Mouse (Mus musculus): ENCODE data around the gene Efcab14. TPM values are rescaled to one million over a fixed set of nuclear protein-coding genes. Genes with fewer than 3 reads are reported as not detected.

Efcab14 gene
- polyA plus RNA-seq, 1 experiment from 2014 or later = 15.3 TPM

- ATAC-seq (ENCODE audit: low FRiP score) = no peak
- Histone ChIP-seq H3K4me3 (replicated peaks) (no peak overlapping the region), H3K4me1 (peaks cover 22% of the 10 kb centered on the region), H3K4me2 (no peak overlapping the region), H3K27ac (replicated peaks) (no peak overlapping the region), H3K36me3 (peaks cover 33% of the 10 kb centered on the region), H3K9me3 (replicated peaks) (no peaks in the 10 kb centered on the region), H3K9ac (replicated peaks) (no peak overlapping the region), H3K27me3 (replicated peaks) (no peaks in the 10 kb centered on the region)
Observed at GRCm38 (mm10) chr4:115742658-115743057, 5.1 kb downstream of the Efcab14 start.

DNA sequence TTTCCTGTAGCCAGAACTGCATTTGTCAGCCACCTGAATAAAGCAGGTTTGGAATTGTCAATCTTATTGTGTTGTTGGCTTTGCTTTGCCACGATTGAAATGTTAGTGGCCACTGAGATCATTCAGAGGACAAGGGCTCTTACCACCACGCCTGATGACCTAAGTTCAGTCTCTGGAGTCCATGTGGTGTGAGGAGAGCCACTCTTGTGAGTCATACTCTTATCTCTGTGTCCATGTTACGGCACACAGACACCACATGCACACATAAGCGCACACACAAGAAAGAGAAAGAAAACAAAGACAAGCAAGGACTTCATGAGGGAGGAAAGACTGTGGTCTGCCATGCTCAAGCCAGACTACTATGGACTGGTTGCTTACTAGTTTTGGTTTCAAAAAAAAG, 5.6 kb downstream of the Efcab14 start:
- no peak overlapping the region for H3K27ac ChIP-seq (replicated peaks)
- H3K27me3 ChIP-seq (replicated peaks) = no peaks in the 10 kb centered on the region
- no peak overlapping the region for H3K9ac ChIP-seq (replicated peaks)
- H3K9me3 ChIP-seq (replicated peaks) = no peaks in the 10 kb centered on the region
- H3K4me1 ChIP-seq = peaks cover 20% of the 10 kb centered on the region
- H3K4me3 ChIP-seq (replicated peaks) = no peak overlapping the region
- no peak overlapping the region for H3K4me2 ChIP-seq
- no peak for ATAC-seq (ENCODE audit: low FRiP score)
- WGBS = 89% methylated on average over 4 of the region's 4 CpGs
- peaks cover 35% of the 10 kb centered on the region for H3K36me3 ChIP-seq

- ATAC-seq (ENCODE audit: low FRiP score) = no peak
- H3K9ac ChIP-seq (replicated peaks) = no peak overlapping the region
- H3K36me3 ChIP-seq = peaks cover 33% of the 10 kb centered on the region
- H3K4me2 ChIP-seq = no peak overlapping the region
- H3K4me3 ChIP-seq (replicated peaks) = no peak overlapping the region
- 8% methylated on average over 1 of the region's 1 CpGs for WGBS
- H3K27me3 ChIP-seq (replicated peaks) = no peaks in the 10 kb centered on the region
- H3K4me1 ChIP-seq = no peaks in the 10 kb centered on the region
- H3K27ac ChIP-seq (replicated peaks) = no peak overlapping the region
- no peaks in the 10 kb centered on the region for H3K9me3 ChIP-seq (replicated peaks)
Observed at GRCm38 (mm10) chr4:115748181-115748580, 10.6 kb downstream of the Efcab14 start.

GRCm38 (mm10) chr4:115749336-115749735, 11.8 kb downstream of the Efcab14 start:
- no peak overlapping the region for H3K27ac ChIP-seq (replicated peaks)
- peaks cover 43% of the 10 kb centered on the region for H3K36me3 ChIP-seq
- no peak overlapping the region for H3K9ac ChIP-seq (replicated peaks)
- H3K9me3 ChIP-seq (replicated peaks) = no peaks in the 10 kb centered on the region
- no peak for ATAC-seq (ENCODE audit: low FRiP score)
- H3K4me1 ChIP-seq = no peaks in the 10 kb centered on the region
- 95% methylated on average over 1 of the region's 1 CpGs for WGBS
- no peaks in the 10 kb centered on the region for H3K27me3 ChIP-seq (replicated peaks)
- no peak overlapping the region for H3K4me3 ChIP-seq (replicated peaks)
- H3K4me2 ChIP-seq = no peak overlapping the region

GRCm38 (mm10) chr4:115754101-115754500, 16.6 kb downstream of the Efcab14 start:
- H3K9ac ChIP-seq (replicated peaks) = no peak overlapping the region
- H3K27me3 ChIP-seq (replicated peaks) = no peaks in the 10 kb centered on the region
- H3K4me2 ChIP-seq = no peak overlapping the region
- no peaks in the 10 kb centered on the region for H3K9me3 ChIP-seq (replicated peaks)
- H3K27ac ChIP-seq (replicated peaks) = no peak overlapping the region
- H3K36me3 ChIP-seq = peaks cover 40% of the 10 kb centered on the region
- WGBS = 93% methylated on average over 3 of the region's 3 CpGs
- no peak overlapping the region for H3K4me3 ChIP-seq (replicated peaks)
- H3K4me1 ChIP-seq = no peaks in the 10 kb centered on the region
- no peak for ATAC-seq (ENCODE audit: low FRiP score)

DNA sequence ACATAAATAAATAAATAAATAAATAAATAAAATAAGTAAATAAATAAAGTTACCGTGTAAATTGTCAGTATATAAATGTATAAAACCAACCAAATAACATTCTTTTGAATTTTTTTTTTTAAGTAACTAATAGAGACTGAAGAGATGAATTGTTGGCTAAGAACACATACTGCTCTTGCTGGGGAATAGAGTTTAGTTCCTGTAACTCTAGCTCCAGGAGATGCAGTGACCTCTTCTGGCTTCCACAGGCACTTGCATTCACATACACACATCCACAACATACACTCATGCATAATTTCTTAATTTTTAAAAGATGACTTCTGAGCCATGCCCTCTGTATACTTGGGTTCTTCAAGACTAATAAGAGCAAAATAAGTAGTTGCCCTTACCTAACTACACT, 17.3 kb downstream of the Efcab14 start:
- no peak overlapping the region for H3K4me2 ChIP-seq
- H3K4me3 ChIP-seq (replicated peaks) = no peak overlapping the region
- no peaks in the 10 kb centered on the region for H3K4me1 ChIP-seq
- WGBS = 100% methylated on average over 1 of the region's 1 CpGs
- ATAC-seq (ENCODE audit: low FRiP score) = no peak
- H3K27me3 ChIP-seq (replicated peaks) = no peaks in the 10 kb centered on the region
- H3K9me3 ChIP-seq (replicated peaks) = no peaks in the 10 kb centered on the region
- H3K36me3 ChIP-seq = peaks cover 38% of the 10 kb centered on the region
- no peak overlapping the region for H3K27ac ChIP-seq (replicated peaks)
- H3K9ac ChIP-seq (replicated peaks) = no peak overlapping the region

DNA sequence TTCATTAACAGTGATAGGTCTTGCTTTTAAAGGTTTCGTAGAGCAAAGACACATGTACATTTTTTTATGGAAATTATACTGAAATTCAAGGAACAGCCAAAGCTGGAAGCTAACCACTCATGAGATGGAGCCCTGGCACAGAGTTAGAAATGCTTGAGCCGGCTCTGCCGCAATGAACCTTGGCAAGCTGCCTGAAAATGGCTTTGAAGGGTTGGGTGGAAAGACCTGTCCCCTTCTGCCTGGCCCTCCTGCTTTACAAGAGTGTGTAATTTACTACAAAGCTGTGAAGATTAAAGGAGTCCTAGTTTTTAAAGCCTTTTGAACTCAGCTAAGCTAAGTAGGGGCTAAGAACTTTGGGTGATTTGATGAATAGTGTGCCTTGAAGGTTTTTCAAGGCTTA, 23.7 kb downstream of the Efcab14 start:
- WGBS = 46% methylated on average over 3 of the region's 3 CpGs
- Histone ChIP-seq H3K27ac (replicated peaks) (no peak overlapping the region), H3K9ac (replicated peaks) (no peak overlapping the region), H3K9me3 (replicated peaks) (no peaks in the 10 kb centered on the region), H3K4me3 (replicated peaks) (no peak overlapping the region), H3K4me1 (no peaks in the 10 kb centered on the region), H3K27me3 (replicated peaks) (no peaks in the 10 kb centered on the region), H3K4me2 (no peak overlapping the region), H3K36me3 (peaks cover 45% of the 10 kb centered on the region)
- ATAC-seq (ENCODE audit: low FRiP score) = no peak

DNA sequence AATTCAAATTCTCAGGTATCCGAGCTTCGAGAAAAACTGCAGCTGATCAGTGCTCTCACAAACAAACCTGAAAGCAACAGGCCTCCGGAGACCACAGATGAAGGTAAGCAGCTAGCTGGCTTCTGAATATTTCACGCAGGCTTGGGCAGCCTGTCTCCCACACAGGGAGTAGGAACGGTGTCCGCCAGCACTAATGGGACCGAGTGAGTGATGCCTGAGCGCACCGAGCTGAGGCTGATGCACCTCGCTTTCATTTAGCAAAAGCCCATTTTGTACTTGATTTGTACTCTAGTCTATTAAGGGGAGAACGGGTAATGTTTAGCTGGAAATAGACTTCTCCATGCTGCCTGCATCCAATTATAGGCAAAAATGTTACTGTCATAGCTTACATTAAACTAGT, 27.0 kb downstream of the Efcab14 start:
- H3K4me2 ChIP-seq = no peak overlapping the region
- H3K4me3 ChIP-seq (replicated peaks) = no peak overlapping the region
- no peak overlapping the region for H3K9ac ChIP-seq (replicated peaks)
- ATAC-seq (ENCODE audit: low FRiP score) = no peak
- no peak overlapping the region for H3K27ac ChIP-seq (replicated peaks)
- H3K9me3 ChIP-seq (replicated peaks) = no peaks in the 10 kb centered on the region
- H3K36me3 ChIP-seq = peaks cover 52% of the 10 kb centered on the region
- no peaks in the 10 kb centered on the region for H3K27me3 ChIP-seq (replicated peaks)
- WGBS = 78% methylated on average over 11 of the region's 11 CpGs
- H3K4me1 ChIP-seq = no peaks in the 10 kb centered on the region

DNA sequence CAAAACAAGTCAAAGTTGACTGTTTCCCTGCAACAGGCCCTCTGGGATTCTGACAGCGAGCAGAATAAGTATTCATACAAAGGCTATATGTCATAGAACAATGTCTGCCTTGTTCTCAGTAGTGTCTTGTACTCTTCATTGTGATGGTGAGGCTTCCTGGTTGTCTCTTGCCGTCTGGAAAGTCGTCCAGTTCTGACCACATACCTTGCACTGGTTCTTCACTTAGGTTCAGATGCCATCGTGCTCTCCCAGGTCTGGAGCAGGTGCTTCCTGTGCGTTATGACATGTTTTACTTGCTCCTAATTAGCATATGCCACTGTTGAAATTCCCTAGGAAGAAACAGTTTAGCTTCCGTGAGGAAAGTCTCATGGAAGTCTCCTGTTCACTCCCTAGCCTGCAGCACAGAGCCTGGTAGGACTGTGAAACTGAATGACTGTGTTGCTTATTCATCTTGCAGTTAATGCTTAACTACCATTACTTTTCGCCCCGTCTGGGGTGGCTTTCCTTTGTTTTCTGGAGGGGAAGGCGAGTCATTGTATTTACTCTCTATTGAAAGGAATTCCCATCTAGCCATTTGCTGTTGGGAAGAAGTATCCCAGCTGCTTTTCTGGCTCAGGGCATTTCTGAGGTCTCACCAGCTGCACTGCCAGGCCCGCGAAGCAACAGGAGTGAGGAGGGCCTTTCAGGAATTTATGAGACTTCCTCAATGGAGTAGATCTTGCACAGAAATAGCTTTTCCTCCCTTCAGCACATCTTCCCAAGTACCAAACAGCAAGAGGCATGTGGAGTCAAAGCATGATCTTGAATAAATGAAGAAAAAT, 30.3 kb downstream of the Efcab14 start:
- Histone ChIP-seq H3K4me1 (no peaks in the 10 kb centered on the region), H3K27ac (replicated peaks) (no peak overlapping the region), H3K4me3 (replicated peaks) (no peak overlapping the region), H3K4me2 (no peak overlapping the region), H3K27me3 (replicated peaks) (no peaks in the 10 kb centered on the region), H3K9ac (replicated peaks) (no peak overlapping the region), H3K36me3 (peaks cover 50% of the 10 kb centered on the region), H3K9me3 (replicated peaks) (no peaks in the 10 kb centered on the region)
- ATAC-seq (ENCODE audit: low FRiP score) = no peak
- 16% methylated on average over 11 of the region's 11 CpGs for WGBS

- H3K27me3 ChIP-seq (replicated peaks) = no peaks in the 10 kb centered on the region
- H3K9me3 ChIP-seq (replicated peaks) = no peaks in the 10 kb centered on the region
- WGBS = 92% methylated on average over 6 of the region's 6 CpGs
- ATAC-seq (ENCODE audit: low FRiP score) = no peak
- H3K36me3 ChIP-seq = peaks cover 50% of the 10 kb centered on the region
- no peaks in the 10 kb centered on the region for H3K4me1 ChIP-seq
- H3K27ac ChIP-seq (replicated peaks) = no peak overlapping the region
- H3K4me2 ChIP-seq = no peak overlapping the region
- H3K9ac ChIP-seq (replicated peaks) = no peak overlapping the region
- H3K4me3 ChIP-seq (replicated peaks) = no peak overlapping the region
Observed at GRCm38 (mm10) chr4:115775056-115775455, 37.5 kb downstream of the Efcab14 start.

- WGBS = 95% methylated on average over 2 of the region's 2 CpGs
- no peak overlapping the region for H3K4me3 ChIP-seq (replicated peaks)
- peaks cover 37% of the 10 kb centered on the region for H3K36me3 ChIP-seq
- H3K27ac ChIP-seq (replicated peaks) = no peak overlapping the region
- H3K4me2 ChIP-seq = no peak overlapping the region
- no peak for ATAC-seq (ENCODE audit: low FRiP score)
- H3K9me3 ChIP-seq (replicated peaks) = no peaks in the 10 kb centered on the region
- no peaks in the 10 kb centered on the region for H3K4me1 ChIP-seq
- H3K9ac ChIP-seq (replicated peaks) = no peak overlapping the region
- no peaks in the 10 kb centered on the region for H3K27me3 ChIP-seq (replicated peaks)
Observed at GRCm38 (mm10) chr4:115777627-115778026, 40.1 kb downstream of the Efcab14 start.

DNA sequence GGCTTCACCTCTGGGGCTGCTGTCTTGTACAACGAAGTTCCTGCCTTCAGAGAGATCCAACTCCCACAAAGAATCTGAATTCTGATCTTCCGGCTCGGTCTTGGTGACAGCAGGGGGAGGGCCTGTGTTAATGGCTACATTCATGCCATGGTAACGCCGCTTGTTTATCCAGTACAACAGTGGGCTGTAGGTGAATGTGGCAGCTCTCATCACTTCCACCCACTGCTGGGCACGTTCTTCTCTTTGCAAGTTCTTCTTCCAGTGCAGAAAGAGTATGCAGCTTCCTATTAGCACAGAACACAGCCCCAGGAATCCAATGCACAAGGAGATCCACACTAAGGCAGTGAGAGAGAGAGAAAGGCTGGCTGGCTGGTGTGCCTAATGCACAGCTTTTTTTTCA, 42.7 kb downstream of the Efcab14 start:
- Histone ChIP-seq H3K4me1 (peaks cover 6% of the 10 kb centered on the region), H3K27ac (replicated peaks) (no peak overlapping the region), H3K9me3 (replicated peaks) (no peaks in the 10 kb centered on the region), H3K27me3 (replicated peaks) (no peaks in the 10 kb centered on the region), H3K9ac (replicated peaks) (no peak overlapping the region), H3K4me3 (replicated peaks) (no peak overlapping the region), H3K36me3 (peaks cover 16% of the 10 kb centered on the region; the same call in 1 of the 2 replicates), H3K4me2 (no peak overlapping the region)
- no peak for ATAC-seq (ENCODE audit: low FRiP score)
- WGBS = 34% methylated on average over 6 of the region's 6 CpGs

Data from neural tube, embryonic 15.5 days (tissue).